Mouse (Mus musculus) embryonic fibroblast, embryonic 13.5 days (primary cell): ENCODE results near the gene Ly6g6e. TPM values are rescaled to one million over a fixed set of nuclear protein-coding genes. Genes with fewer than 3 reads are reported as not detected.
"Not testable (repeated sequence)": the region's sequence is repeated elsewhere in the genome, so short reads cannot be mapped to it uniquely, and the experiment has no call there.

Experiments used
- H3K27ac ChIP-seq: 2 replicates; pipeline ENCODE4 v1.5.1; 2012; ENCODE audit warnings: low read length, control low read depth, inconsistent platforms; ENCODE audit not compliant: insufficient read depth
- H3K4me1 ChIP-seq: 2 replicates; pipeline ENCODE4 v1.6.1; 2011; ENCODE audit warnings: low read length; ENCODE audit not compliant: control insufficient read depth, insufficient read depth
- H3K4me3 ChIP-seq: 2 replicates; pipeline ENCODE4 v1.5.1; 2011; ENCODE audit warnings: mild to moderate bottlenecking, control low read depth, low read length; ENCODE audit not compliant: insufficient read depth
- CTCF ChIP-seq: IDR thresholded peaks from 2 replicates; pipeline ENCODE4 v1.5.1; 2011; ENCODE audit warnings: mild to moderate bottlenecking, control low read depth, low read length, moderate library complexity, borderline replicate concordance; ENCODE audit not compliant: insufficient read depth
- POLR2A ChIP-seq: IDR thresholded peaks from 2 replicates; pipeline ENCODE4 v1.6.1; 2011; ENCODE audit warnings: low read depth, mild to moderate bottlenecking, control low read depth, low read length, moderate library complexity
- polyA plus RNA-seq: library from polyadenylated mRNA; stranded (reverse); fragments of >200 nt; gene quantifications from 2 replicates; pipeline ENCODE4 v1.2.4, GENCODE M21; 2011; ENCODE audit warnings: low read depth; ENCODE audit not compliant: missing spikeins, insufficient read length

Ly6g6e gene
- polyA plus RNA-seq, 1 experiment = not detected

GRCm38 (mm10) chr17:35120745-35121142 is 44.0 kb downstream of the Ly6g6e start:
- no peak overlapping the region for H3K27ac ChIP-seq
- peaks cover 3% of the 10 kb centered on the region; the same call in 1 of the 2 replicates for H3K4me1 ChIP-seq
- peak overlapping the region; percentile 97 for H3K4me3 ChIP-seq
- TF ChIP-seq POLR2A = no peak

- TF ChIP-seq POLR2A (peak; percentile 63; the same call in 1 of the 2 replicates), CTCF (no peak)
- H3K4me1 ChIP-seq = peaks cover 3% of the 10 kb centered on the region; the same call in 1 of the 2 replicates
- H3K27ac ChIP-seq = peak within 1 kb of the TSS; percentile 56
- peak within 1 kb of the TSS; percentile 97 for H3K4me3 ChIP-seq
Observed at GRCm38 (mm10) chr17:35121143-35121799, 44.6 kb downstream of the Ly6g6e start, which contains the start of gene Gpank1. Gpank1 (plus strand) TSS chr17:35121455.

GRCm38 (mm10) chr17:35121871-35122303 is 45.2 kb downstream of the Ly6g6e start, which contains the start of gene Csnk2b:
Csnk2b (minus strand) TSS chr17:35122053.
- Histone ChIP-seq H3K4me1 (peaks cover 4% of the 10 kb centered on the region; the same call in 1 of the 2 replicates), H3K27ac (peak within 1 kb of the TSS; percentile 56), H3K4me3 (peak within 1 kb of the TSS; percentile 97)
- TF ChIP-seq CTCF = no peak
- no peak for TF ChIP-seq POLR2A

GRCm38 (mm10) chr17:35123287-35123686 is 46.6 kb downstream of the Ly6g6e start:
- not testable (repeated sequence) for H3K4me3 ChIP-seq, H3K27ac ChIP-seq

GRCm38 (mm10) chr17:35124261-35124896 is 47.7 kb downstream of the Ly6g6e start:
- not testable (repeated sequence) for H3K4me3 ChIP-seq

More at GRCm38 (mm10) chr17:35123287-35123686, 46.6 kb downstream of the Ly6g6e start:
- peaks cover 11% of the 10 kb centered on the region; the same call in 1 of the 2 replicates for H3K4me1 ChIP-seq

GRCm38 (mm10) chr17:35125081-35125480 is 48.4 kb downstream of the Ly6g6e start:
- TF ChIP-seq CTCF (no peak), POLR2A (no peak)
- H3K4me3 ChIP-seq = no peak overlapping the region
- no peak overlapping the region for H3K27ac ChIP-seq
- H3K4me1 ChIP-seq = peaks cover 11% of the 10 kb centered on the region; the same call in 1 of the 2 replicates

More at GRCm38 (mm10) chr17:35124261-35124896, 47.7 kb downstream of the Ly6g6e start:
- peaks cover 11% of the 10 kb centered on the region; the same call in 1 of the 2 replicates for H3K4me1 ChIP-seq
- not testable (repeated sequence) for H3K27ac ChIP-seq

- TF ChIP-seq POLR2A (no peak), CTCF (no peak)
- H3K27ac ChIP-seq = no peak overlapping the region
- H3K4me1 ChIP-seq = peaks cover 11% of the 10 kb centered on the region; the same call in 1 of the 2 replicates
- H3K4me3 ChIP-seq = peak overlapping the region; percentile 64; the same call in 1 of the 2 replicates
Observed at GRCm38 (mm10) chr17:35125578-35125977, 48.9 kb downstream of the Ly6g6e start.

GRCm38 (mm10) chr17:35126206-35126611 is 49.5 kb downstream of the Ly6g6e start, which contains the start of gene D17H6S53E:
D17H6S53E (plus strand) TSS chr17:35126373.
- Histone ChIP-seq H3K4me1 (peaks cover 11% of the 10 kb centered on the region; the same call in 1 of the 2 replicates), H3K4me3 (peak within 1 kb of the TSS; percentile 64), H3K27ac (peak within 1 kb of the TSS; percentile 19)
- peak; percentile 89 for TF ChIP-seq POLR2A
- no peak for TF ChIP-seq CTCF

- TF ChIP-seq CTCF (no peak), POLR2A (no peak)
- peak overlapping the region; percentile 64 for H3K4me3 ChIP-seq
- peaks cover 11% of the 10 kb centered on the region; the same call in 1 of the 2 replicates for H3K4me1 ChIP-seq
- peak overlapping the region; percentile 19; the same call in 1 of the 2 replicates for H3K27ac ChIP-seq
Observed at GRCm38 (mm10) chr17:35127017-35127416, 50.3 kb downstream of the Ly6g6e start.

Other genes starting within 250 kb of the Ly6g6e start
- gene Stk19, start 240.0 kb upstream of the Ly6g6e start, polyA plus RNA-seq = 17.9 and 19.2 TPM in 2 replicates
- 21.9 and 25.0 TPM in 2 replicates for gene Dxo, start 239.9 kb upstream of the Ly6g6e start, polyA plus RNA-seq
- gene Skiv2l, start 226.7 kb upstream of the Ly6g6e start, polyA plus RNA-seq = 25.6 and 27.7 TPM in 2 replicates
- gene Nelfe, start 226.5 kb upstream of the Ly6g6e start, polyA plus RNA-seq = 31.5 and 34.7 TPM in 2 replicates
- gene Cfb, start 214.4 kb upstream of the Ly6g6e start, polyA plus RNA-seq = 0.26 TPM in 1 of 2 replicates, not detected in the other
- gene Zbtb12, start 197.4 kb upstream of the Ly6g6e start, polyA plus RNA-seq = 12.3 and 16.2 TPM in 2 replicates
- 0.58 TPM in 1 of 2 replicates, not detected in the other for gene Gm20547, start 194.9 kb upstream of the Ly6g6e start, polyA plus RNA-seq
- 3.0 and 6.6 TPM in 2 replicates for gene C2, start 178.6 kb upstream of the Ly6g6e start, polyA plus RNA-seq
- gene Ehmt2, start 178.4 kb upstream of the Ly6g6e start, polyA plus RNA-seq = 84.7 and 94.2 TPM in 2 replicates
- gene Slc44a4, start 162.4 kb upstream of the Ly6g6e start, polyA plus RNA-seq = not detected in 2 replicates
- gene Neu1, start 145.6 kb upstream of the Ly6g6e start, polyA plus RNA-seq = 10.0 and 11.3 TPM in 2 replicates
- gene Hspa1b, start 117.7 kb upstream of the Ly6g6e start, polyA plus RNA-seq = 20.9 and 36.6 TPM in 2 replicates
- gene Gm20481, start 107.0 kb upstream of the Ly6g6e start, polyA plus RNA-seq = not detected in 2 replicates
- 6.0 and 6.5 TPM in 2 replicates for gene Hspa1a, start 104.7 kb upstream of the Ly6g6e start, polyA plus RNA-seq
- not detected in 2 replicates for gene Hspa1l, start 104.2 kb upstream of the Ly6g6e start, polyA plus RNA-seq
- 74.8 and 93.3 TPM in 2 replicates for gene Lsm2, start 95.0 kb upstream of the Ly6g6e start, polyA plus RNA-seq
- 81.3 and 85.7 TPM in 2 replicates for gene Vars, start 75.9 kb upstream of the Ly6g6e start, polyA plus RNA-seq
- gene Vwa7, start 60.3 kb upstream of the Ly6g6e start, polyA plus RNA-seq = 0.12 and 0.26 TPM in 2 replicates
- not detected in 2 replicates for gene Sapcd1, start 48.9 kb upstream of the Ly6g6e start, polyA plus RNA-seq
- gene Msh5, start 30.2 kb upstream of the Ly6g6e start, polyA plus RNA-seq = 1.2 and 2.8 TPM in 2 replicates
- 266 and 360 TPM in 2 replicates for gene Clic1, start 26.9 kb upstream of the Ly6g6e start, polyA plus RNA-seq
- gene Ddah2, start 17.9 kb upstream of the Ly6g6e start, polyA plus RNA-seq = 46.4 and 52.8 TPM in 2 replicates
- not detected in 2 replicates for gene Ly6g6c, start 11.5 kb upstream of the Ly6g6e start, polyA plus RNA-seq
- 0.22 TPM in 1 of 2 replicates, not detected in the other for gene Mpig6b, start 10.7 kb upstream of the Ly6g6e start, polyA plus RNA-seq
- not detected in 2 replicates for gene Ly6g6d, start 1.2 kb downstream of the Ly6g6e start, polyA plus RNA-seq
- gene Ly6g6f, start 8.7 kb downstream of the Ly6g6e start, polyA plus RNA-seq = not detected in 2 replicates
- gene Abhd16a, start 12.4 kb downstream of the Ly6g6e start, polyA plus RNA-seq = 31.8 and 33.9 TPM in 2 replicates
- not detected in 2 replicates for gene Ly6g5c, start 31.4 kb downstream of the Ly6g6e start, polyA plus RNA-seq
- 0.74 TPM in 1 of 2 replicates, not detected in the other for gene Ly6g5b, start 38.5 kb downstream of the Ly6g6e start, polyA plus RNA-seq
- 8.9 and 10.2 TPM in 2 replicates for gene Gpank1, start 44.6 kb downstream of the Ly6g6e start, polyA plus RNA-seq
- 164 and 169 TPM in 2 replicates for gene Csnk2b, start 45.2 kb downstream of the Ly6g6e start, polyA plus RNA-seq
- gene D17H6S53E, start 49.5 kb downstream of the Ly6g6e start, polyA plus RNA-seq = 16.1 and 18.4 TPM in 2 replicates
- gene Apom, start 55.1 kb downstream of the Ly6g6e start, polyA plus RNA-seq = 0.48 TPM in 1 of 2 replicates, not detected in the other
- gene Bag6, start 58.3 kb downstream of the Ly6g6e start, polyA plus RNA-seq = 193 and 196 TPM in 2 replicates
- gene Prrc2a, start 88.0 kb downstream of the Ly6g6e start, polyA plus RNA-seq = 174 and 183 TPM in 2 replicates
- not detected in 2 replicates for gene Aif1, start 99.2 kb downstream of the Ly6g6e start, polyA plus RNA-seq
- gene Lst1, start 111.5 kb downstream of the Ly6g6e start, polyA plus RNA-seq = 2.5 and 3.5 TPM in 2 replicates
- not detected in 2 replicates for gene Ltb, start 117.5 kb downstream of the Ly6g6e start, polyA plus RNA-seq
- 0.35 TPM in 1 of 2 replicates, not detected in the other for gene Tnf, start 125.1 kb downstream of the Ly6g6e start, polyA plus RNA-seq
- not detected in 2 replicates for gene Lta, start 128.4 kb downstream of the Ly6g6e start, polyA plus RNA-seq
- not detected in 2 replicates for gene Gm16181, start 143.9 kb downstream of the Ly6g6e start, polyA plus RNA-seq
- 2.0 and 3.7 TPM in 2 replicates for gene Atp6v1g2, start 156.8 kb downstream of the Ly6g6e start, polyA plus RNA-seq
- gene Nfkbil1, start 158.9 kb downstream of the Ly6g6e start, polyA plus RNA-seq = 7.9 and 10.1 TPM in 2 replicates
- 182 and 227 TPM in 2 replicates for gene Ddx39b, start 164.8 kb downstream of the Ly6g6e start, polyA plus RNA-seq
- gene H2-D1, start 185.8 kb downstream of the Ly6g6e start, polyA plus RNA-seq = 98.1 and 108 TPM in 2 replicates
- gene H2-Q1, start 243.5 kb downstream of the Ly6g6e start, polyA plus RNA-seq = not detected in 2 replicates